Mouse (Mus musculus) spleen, embryonic (tissue): ENCODE results near the gene Zp2.

Experiments used
- CTCF ChIA-PET: fragments of 350-600 bp; sonication (Branson Sonifier 250); formaldehyde crosslinking; loops from one replicate; lab custom pipeline; 2022; lab: Charles Lee

Zp2 gene

GRCm38 (mm10) chr7:120142743-120143142 lies 2.3 kb downstream of the Zp2 start:
- CTCF ChIA-PET, result no interaction called here

GRCm38 (mm10) chr7:120128951-120129350 lies 16.1 kb downstream of the Zp2 start:
- CTCF ChIA-PET, result no interaction called here

GRCm38 (mm10) chr7:120127686-120128059 lies 17.4 kb downstream of the Zp2 start:
- CTCF ChIA-PET, result no interaction called here

DNA sequence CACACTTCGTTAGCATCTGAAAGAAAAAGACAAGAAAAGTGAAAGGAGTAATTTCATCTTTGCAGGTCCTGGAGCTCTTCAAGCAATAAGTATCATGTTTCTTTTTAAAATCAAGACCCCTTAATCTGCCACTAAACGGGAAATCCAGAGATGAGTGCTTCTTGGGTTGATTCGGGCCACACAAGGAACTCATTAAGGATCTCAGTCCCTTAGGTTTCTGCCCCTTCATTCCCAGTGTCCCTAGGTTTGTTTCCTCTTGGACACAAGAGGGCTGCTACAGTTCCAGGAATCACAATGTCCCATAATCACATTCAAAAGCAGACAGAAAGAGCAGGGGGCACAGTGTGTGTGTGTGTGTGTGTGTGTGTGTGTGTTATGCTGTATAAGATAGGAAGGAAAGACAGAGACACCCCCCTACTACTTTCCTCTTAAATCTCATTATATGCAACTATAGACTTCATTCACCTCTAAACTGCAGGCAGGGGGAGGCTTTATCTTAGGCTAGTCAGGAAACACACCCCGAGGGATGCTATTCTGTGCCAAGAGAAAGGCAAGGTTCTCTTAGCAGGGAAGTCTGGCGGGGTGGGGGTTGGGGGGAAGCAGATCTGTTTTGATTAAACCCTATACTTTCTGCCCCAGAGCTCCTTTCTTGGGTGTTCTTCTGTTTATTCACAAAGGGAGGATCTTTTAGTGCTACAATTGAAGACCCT lies 18.0 kb downstream of the Zp2 start:
- CTCF ChIA-PET, result no interaction called here

- CTCF ChIA-PET, result no interaction called here
Measured at GRCm38 (mm10) chr7:120124844-120125243, 20.2 kb downstream of the Zp2 start.

DNA sequence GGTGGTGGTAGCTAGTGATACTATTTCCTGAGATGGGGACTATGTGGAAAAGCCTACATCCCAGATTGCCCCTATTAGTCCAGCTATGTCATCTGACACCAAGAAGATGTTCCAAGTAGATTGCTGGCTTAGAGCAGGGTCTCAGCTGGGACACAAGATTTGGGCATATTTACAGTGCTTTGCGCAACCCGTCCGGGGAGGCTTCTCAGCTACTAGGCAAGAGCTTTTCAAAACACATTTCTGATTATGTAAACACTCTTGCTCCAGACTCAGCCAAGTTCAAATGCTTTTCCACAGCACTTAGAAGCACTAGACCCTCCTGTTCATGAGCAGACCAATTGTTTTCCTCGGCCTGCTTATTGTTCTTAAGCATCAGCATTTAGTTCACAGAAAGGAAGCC lies 21.3 kb downstream of the Zp2 start:
- CTCF ChIA-PET, result no interaction called here

- CTCF ChIA-PET, result no interaction called here
Measured at GRCm38 (mm10) chr7:120117529-120117928, 27.6 kb downstream of the Zp2 start.

GRCm38 (mm10) chr7:120116976-120117375 lies 28.1 kb downstream of the Zp2 start:
- CTCF ChIA-PET, result no interaction called here

DNA sequence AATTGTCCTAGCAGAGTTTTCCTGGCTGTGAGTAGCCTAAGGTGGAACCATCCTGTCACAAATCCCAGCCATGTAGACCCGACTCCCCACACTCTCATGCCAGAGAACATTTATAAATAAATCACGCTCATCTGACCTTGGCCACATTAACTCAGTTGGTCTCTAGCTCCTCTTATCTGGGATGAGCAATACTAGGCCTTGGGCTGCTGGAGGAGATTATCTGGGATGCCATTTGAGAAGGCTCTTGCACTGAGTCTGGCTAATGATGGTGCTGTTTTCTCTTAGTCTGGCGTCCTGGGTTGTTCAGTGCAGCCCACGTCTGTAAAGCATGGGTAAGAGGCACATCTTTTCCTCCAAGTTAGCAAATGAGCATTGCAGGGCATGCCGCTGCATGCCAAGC lies 35.4 kb downstream of the Zp2 start:
- CTCF ChIA-PET, result no interaction called here

DNA sequence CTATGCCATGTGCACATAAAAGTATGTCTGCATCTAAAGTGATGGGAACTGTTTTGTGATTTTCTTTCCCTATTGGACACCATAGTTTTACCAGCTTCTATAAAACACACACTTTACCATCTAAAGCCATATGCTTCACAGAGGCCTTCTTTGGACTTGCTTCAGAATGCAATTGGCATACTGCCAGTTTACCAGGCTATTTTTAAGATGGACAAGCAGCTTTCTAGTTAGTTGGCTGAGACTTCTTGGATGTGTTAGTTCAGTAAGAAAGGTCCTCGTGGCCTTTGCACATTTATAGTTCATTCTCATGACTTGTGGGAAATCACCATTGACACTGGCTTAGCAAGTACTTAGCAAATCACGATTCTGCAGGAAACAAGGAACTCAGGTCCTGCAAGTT lies 38.7 kb downstream of the Zp2 start:
- CTCF ChIA-PET, result no interaction called here

- CTCF ChIA-PET, result no interaction called here
Measured at GRCm38 (mm10) chr7:120104975-120105374, 40.1 kb downstream of the Zp2 start.

- CTCF ChIA-PET, result no interaction called here
Measured at GRCm38 (mm10) chr7:120103019-120103567, 42.0 kb downstream of the Zp2 start.

DNA sequence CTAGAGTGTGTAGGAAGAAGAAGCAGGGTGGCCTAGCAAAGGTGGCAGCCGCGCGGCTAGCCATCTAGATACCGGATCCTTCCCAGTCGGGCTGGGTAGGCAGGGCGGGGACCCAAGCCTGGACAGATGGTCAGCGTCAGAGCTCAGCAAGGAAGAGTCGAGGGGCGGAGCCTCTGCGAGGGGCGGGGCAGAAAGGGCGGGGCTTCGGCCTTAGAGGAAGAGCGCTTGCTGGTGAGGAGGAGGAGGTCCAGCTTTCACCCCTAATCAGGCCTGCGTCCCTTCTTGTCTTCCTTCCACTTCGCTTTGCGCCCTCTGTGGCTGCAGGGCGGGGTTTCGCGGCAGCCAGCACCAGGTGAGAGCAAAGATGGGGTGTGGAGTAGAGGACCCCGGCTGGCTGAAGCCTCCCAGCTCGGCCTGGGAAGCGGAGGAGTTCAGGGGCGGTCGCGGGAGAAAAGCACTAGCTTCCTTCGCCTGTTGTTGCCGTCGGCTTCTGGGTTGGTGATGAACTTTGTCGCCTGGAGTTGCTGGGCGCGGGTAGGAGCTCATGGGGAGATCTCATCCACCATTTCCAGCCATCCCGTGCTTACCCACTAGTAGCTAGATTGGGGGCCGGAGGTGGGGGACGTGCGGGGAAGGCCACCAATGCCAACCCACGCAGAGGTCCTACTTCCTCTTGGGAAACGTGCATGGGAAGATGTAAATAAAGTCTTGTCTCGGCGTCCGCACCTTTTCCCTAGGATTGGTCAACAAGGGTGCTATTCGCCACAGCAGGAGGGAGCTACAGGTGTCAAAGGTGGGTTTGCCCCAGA lies 42.7 kb downstream of the Zp2 start, which contains the start of gene Tmem159:
Gene Tmem159, plus strand, starts transcription at position 190 of the 809 bp plus-strand sequence.
- CTCF ChIA-PET, result no interaction called here

DNA sequence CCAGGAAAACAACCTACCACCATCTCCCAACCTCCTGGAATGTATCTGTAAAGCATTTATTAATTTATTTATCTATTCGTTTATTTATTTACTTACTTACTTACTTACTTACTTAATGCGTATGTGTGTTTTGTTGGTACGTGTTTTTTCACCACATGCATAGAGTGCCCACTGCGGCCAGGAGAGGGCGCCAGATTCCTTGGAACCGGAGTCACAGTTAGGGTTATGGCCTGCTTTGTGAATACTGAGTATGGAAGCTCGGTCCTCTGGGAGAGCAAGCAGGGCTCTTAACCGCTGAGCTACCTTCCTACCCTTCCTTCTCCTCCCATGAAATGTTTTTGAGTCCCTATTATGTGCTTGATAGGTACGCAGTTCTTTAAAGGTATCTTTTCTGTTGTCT lies 46.7 kb downstream of the Zp2 start:
- CTCF ChIA-PET, result no interaction called here

- CTCF ChIA-PET, result interaction anchor here (0.6 kb wide), 1 partner anchor 278 kb away, joined by 4 read pairs; no protein-coding TSS in a partner anchor
Measured at GRCm38 (mm10) chr7:120097845-120098244, 47.2 kb downstream of the Zp2 start.

- CTCF ChIA-PET, result no interaction called here
Measured at GRCm38 (mm10) chr7:120095180-120095579, 49.9 kb downstream of the Zp2 start, which contains the start of gene Dnah3. Gene Dnah3 (minus strand): TSS chr7:120095280.

DNA sequence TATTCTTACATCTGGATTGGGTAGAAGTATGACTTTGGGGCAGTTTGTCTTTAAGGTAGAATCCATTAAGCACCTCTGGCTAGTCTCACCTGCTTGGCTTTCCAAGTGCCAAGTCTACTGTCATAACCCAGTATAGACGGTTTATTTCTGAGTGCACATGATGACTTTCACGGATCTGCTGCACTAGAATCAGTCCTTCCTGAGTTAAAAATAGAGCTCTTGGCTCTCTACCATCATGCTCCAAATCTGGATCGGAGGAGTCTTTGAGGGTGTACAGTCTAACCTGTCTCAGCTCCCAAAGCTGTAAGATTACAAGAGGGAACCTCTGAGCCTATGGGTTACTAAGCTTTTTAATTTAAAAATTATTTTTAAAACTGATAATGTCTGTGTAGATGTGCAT lies 50.9 kb downstream of the Zp2 start:
- CTCF ChIA-PET, result no interaction called here

GRCm38 (mm10) chr7:120093033-120093432 lies 52.1 kb downstream of the Zp2 start:
- CTCF ChIA-PET, result no interaction called here

GRCm38 (mm10) chr7:120080177-120080576 lies 64.9 kb downstream of the Zp2 start:
- CTCF ChIA-PET, result no interaction called here
